Mouse (Mus musculus) neural tube, embryonic 14.5 days (tissue): ENCODE data around the gene Prkd2. TPM values are rescaled to one million over a fixed set of nuclear protein-coding genes. Genes with fewer than 3 reads are reported as not detected.
A peak's percentile ranks its signal among the peaks of the same experiment; 100 is the strongest.

Experiments used
- ATAC-seq: fragments of 200-750 bp; cut with Nextera tagmentation; 2 replicates; pipeline ENCODE4 v1.8.0; 2017; ENCODE audit warnings: low read depth, mild to moderate bottlenecking, moderate TSS enrichment, moderate library complexity
- H3K27ac ChIP-seq: fragments of 300-500 bp; sonication (generic); 2 replicates; pipeline ENCODE4 v1.5.1; 2014; ENCODE audit warnings: low read depth, mild to moderate bottlenecking, control low read depth, low read length, moderate library complexity, mixed read lengths
- H3K27me3 ChIP-seq: fragments of 300-500 bp; sonication (generic); 2 replicates; pipeline ENCODE4 v1.6.1; 2014; ENCODE audit warnings: low read length; ENCODE audit not compliant: control insufficient read depth, insufficient read depth
- H3K36me3 ChIP-seq: fragments of 300-500 bp; sonication (generic); 2 replicates; pipeline ENCODE4 v1.6.1; 2014; ENCODE audit warnings: low read length, mixed read lengths; ENCODE audit not compliant: control insufficient read depth, insufficient read depth
- H3K4me1 ChIP-seq: fragments of 300-500 bp; sonication (generic); 2 replicates; pipeline ENCODE4 v1.6.1; 2014; ENCODE audit warnings: low read length; ENCODE audit not compliant: control insufficient read depth, insufficient read depth
- H3K4me2 ChIP-seq: fragments of 300-500 bp; sonication (generic); 2 replicates; pipeline ENCODE4 v1.6.1; 2014; ENCODE audit warnings: mild to moderate bottlenecking, low read depth, low read length, control low read depth
- H3K4me3 ChIP-seq: fragments of 300-500 bp; sonication (generic); 2 replicates; pipeline ENCODE4 v1.5.1; 2014; ENCODE audit warnings: low read depth, low read length, control low read depth, mixed read lengths
- H3K9ac ChIP-seq: fragments of 300-500 bp; sonication (generic); replicated peaks from 2 replicates; pipeline ENCODE4 v1.6.1; 2014; ENCODE audit warnings: low read depth, mild to moderate bottlenecking, control low read depth, low read length, mixed read lengths
- H3K9me3 ChIP-seq: fragments of 300-500 bp; sonication (generic); 2 replicates; pipeline ENCODE4 v1.6.1; 2016; ENCODE audit warnings: low read length; ENCODE audit not compliant: control insufficient read depth
- WGBS: fragments of 180-500 bp; shearing (Covaris S2); extraction: QIAGEN DNeasy Blood & Tissue Kit; methylation state at CpG from one replicate; pipeline ENCODE4 v1.1.7; 2014; 5-methylcytosine and 5-hydroxymethylcytosine counted together
- polyA plus RNA-seq: library from polyadenylated mRNA; unstranded; fragments of >200 nt; fragmentation: Nextera tagmentation; extraction: Ambion mirVana; gene quantifications from 2 replicates; pipeline ENCODE4 v1.2.1, GENCODE M21; 2014

Prkd2 gene
- polyA plus RNA-seq, 1 experiment from 2014 or later = 4.5 TPM

- Histone ChIP-seq H3K27ac (no peak overlapping the region), H3K4me1 (no peaks in the 10 kb centered on the region), H3K27me3 (no peaks in the 10 kb centered on the region), H3K4me3 (no peak overlapping the region), H3K36me3 (peaks cover 34% of the 10 kb centered on the region), H3K4me2 (no peak overlapping the region), H3K9ac (no peak overlapping the region), H3K9me3 (no peaks in the 10 kb centered on the region)
- no peak for ATAC-seq
- WGBS = 49% methylated on average over 6 of the region's 6 CpGs
These were observed 69.7 kb downstream of the Prkd2 start for GRCm38 (mm10) chr7:16912360-16912759.

DNA sequence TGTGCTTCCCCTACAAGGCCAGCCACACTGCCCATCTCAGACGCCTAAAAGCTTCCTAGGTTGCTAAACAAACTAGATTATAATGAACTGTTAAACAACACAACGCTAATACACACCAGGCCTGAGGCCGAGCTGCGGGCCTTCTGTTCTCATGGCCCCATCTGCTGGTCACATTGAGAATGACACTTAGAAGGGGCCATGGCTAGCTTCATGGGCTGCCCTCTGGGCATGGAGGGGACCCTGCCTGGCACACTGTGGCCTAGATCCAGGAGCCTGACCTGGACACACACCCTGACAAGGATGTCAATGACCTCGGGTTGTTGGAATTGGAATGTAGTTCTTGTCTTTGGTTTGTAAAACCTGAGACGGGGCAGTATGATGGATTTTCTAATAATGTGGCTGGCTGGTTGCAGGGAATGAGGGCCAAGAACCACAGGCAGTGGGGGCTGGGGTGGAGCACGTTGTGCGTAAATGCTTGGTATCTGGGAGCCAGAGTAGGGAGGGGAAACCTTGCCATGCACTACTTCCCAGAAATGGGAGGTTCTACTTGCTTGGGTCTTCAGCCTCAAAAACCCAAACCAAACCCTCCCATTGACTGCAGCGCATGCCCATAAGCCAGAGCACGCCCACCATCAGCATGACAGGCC lies 71.2 kb downstream of the Prkd2 start:
- WGBS = 40% methylated on average over 10 of the region's 10 CpGs
- Histone ChIP-seq H3K36me3 (peaks cover 49% of the 10 kb centered on the region), H3K4me1 (peaks cover 3% of the 10 kb centered on the region; the same call in 1 of the 2 replicates), H3K27ac (no peak overlapping the region), H3K9me3 (no peaks in the 10 kb centered on the region), H3K27me3 (no peaks in the 10 kb centered on the region), H3K9ac (no peak overlapping the region), H3K4me3 (no peak overlapping the region), H3K4me2 (no peak overlapping the region)
- ATAC-seq = peak; percentile 69

DNA sequence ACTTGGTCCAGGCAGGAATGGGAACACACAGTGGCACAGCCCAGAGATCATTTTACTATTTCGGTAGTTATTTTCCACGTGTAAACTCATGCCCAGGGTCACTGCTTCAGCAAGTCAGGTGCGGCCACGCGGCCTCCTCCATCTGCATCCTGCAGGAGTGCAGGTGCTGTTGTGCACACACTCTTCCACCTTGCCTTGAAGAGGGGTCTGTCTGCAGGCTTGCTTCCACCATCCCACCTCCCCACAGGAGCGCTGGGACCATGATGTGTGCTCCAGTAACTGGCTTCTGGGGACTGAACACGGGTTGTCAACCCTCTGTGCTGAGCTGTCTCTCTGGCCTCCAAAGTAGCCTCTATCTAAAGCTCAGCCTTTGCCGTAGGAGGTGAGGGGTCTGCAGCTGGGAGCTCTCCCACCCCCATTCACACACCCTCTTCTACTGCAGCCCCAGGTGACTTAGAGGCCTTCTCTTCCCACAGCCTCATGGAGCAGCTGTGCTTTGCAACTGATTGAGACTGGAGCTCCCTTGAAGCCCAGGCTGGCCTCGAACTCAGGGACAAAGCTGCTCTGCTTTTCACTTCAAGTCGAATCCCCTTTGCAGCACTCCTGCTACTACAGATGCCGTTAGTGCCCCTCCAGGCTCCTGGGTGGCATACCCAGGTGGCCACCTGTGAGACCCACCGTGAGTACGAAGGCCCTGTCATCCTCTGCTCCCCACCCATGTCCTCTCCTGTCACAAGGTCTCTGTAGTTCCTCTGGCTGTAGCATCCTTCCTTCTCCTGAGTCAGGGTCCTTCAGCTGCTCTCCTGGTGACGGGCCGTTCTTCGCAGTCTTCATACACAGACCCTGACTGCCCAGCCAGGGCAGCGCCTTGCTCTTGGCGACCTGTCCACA lies 72.0 kb downstream of the Prkd2 start:
- H3K4me1 ChIP-seq = peaks cover 10% of the 10 kb centered on the region
- no peak overlapping the region for H3K27ac ChIP-seq
- H3K36me3 ChIP-seq = peaks cover 49% of the 10 kb centered on the region
- WGBS = 87% methylated on average over 18 of the region's 18 CpGs
- no peak; the same call in 1 of the 2 replicates for ATAC-seq
- no peak overlapping the region for H3K4me3 ChIP-seq
- no peaks in the 10 kb centered on the region for H3K9me3 ChIP-seq
- H3K27me3 ChIP-seq = no peaks in the 10 kb centered on the region
- no peak overlapping the region for H3K4me2 ChIP-seq
- H3K9ac ChIP-seq = no peak overlapping the region

GRCm38 (mm10) chr7:16915461-16916340 lies 73.0 kb downstream of the Prkd2 start:
- H3K9me3 ChIP-seq = no peaks in the 10 kb centered on the region

GRCm38 (mm10) chr7:16916342-16917265 lies 73.9 kb downstream of the Prkd2 start:
- H3K9ac ChIP-seq = no peak overlapping the region
- ATAC-seq = no peak
- WGBS = 89% methylated on average over 30 of the region's 30 CpGs

More at GRCm38 (mm10) chr7:16915461-16916340, 73.0 kb downstream of the Prkd2 start:
- 93% methylated on average over 32 of the region's 32 CpGs for WGBS
- ATAC-seq = no peak
- Histone ChIP-seq H3K36me3 (peaks cover 49% of the 10 kb centered on the region), H3K4me2 (no peak overlapping the region), H3K4me1 (peaks cover 20% of the 10 kb centered on the region), H3K27me3 (no peaks in the 10 kb centered on the region), H3K27ac (no peak overlapping the region), H3K4me3 (no peak overlapping the region), H3K9ac (no peak overlapping the region)

GRCm38 (mm10) chr7:16917447-16917846 lies 74.7 kb downstream of the Prkd2 start:
- Histone ChIP-seq H3K9me3 (no peaks in the 10 kb centered on the region), H3K27me3 (no peaks in the 10 kb centered on the region), H3K27ac (no peak overlapping the region), H3K9ac (no peak overlapping the region), H3K4me2 (no peak overlapping the region), H3K4me3 (no peak overlapping the region), H3K4me1 (peaks cover 38% of the 10 kb centered on the region), H3K36me3 (peaks cover 49% of the 10 kb centered on the region)
- 61% methylated on average over 11 of the region's 11 CpGs for WGBS
- no peak for ATAC-seq

More at GRCm38 (mm10) chr7:16916342-16917265, 73.9 kb downstream of the Prkd2 start:
- Histone ChIP-seq H3K9me3 (no peaks in the 10 kb centered on the region), H3K4me2 (no peak overlapping the region), H3K4me1 (peaks cover 29% of the 10 kb centered on the region), H3K4me3 (no peak overlapping the region), H3K27ac (no peak overlapping the region), H3K27me3 (no peaks in the 10 kb centered on the region), H3K36me3 (peaks cover 49% of the 10 kb centered on the region)

DNA sequence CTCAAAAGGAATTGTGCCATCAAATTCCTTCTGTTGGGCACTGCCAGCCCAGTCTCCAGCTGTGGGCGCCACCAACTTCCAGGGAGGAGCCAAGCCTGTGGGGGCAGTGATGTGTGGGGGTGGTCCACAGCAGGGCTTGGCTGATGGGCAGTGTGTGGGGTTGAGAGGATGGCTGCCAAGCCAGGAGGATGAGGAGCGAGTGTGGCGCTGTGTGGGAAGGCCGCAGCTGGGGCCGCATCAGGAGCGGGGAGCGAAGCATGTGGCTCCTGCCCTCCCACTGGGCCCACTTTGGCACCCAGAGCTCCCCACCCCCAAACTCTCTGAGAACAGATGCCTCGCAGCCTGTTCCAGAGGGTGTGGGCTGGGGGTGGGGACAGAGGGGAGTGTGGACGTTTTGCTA lies 75.3 kb downstream of the Prkd2 start:
- no peak for ATAC-seq
- Histone ChIP-seq H3K27ac (no peak overlapping the region), H3K4me2 (no peak overlapping the region), H3K4me3 (no peak overlapping the region), H3K9me3 (no peaks in the 10 kb centered on the region), H3K9ac (no peak overlapping the region), H3K4me1 (peaks cover 40% of the 10 kb centered on the region), H3K27me3 (no peaks in the 10 kb centered on the region), H3K36me3 (peaks cover 49% of the 10 kb centered on the region)
- WGBS = 39% methylated on average over 9 of the region's 9 CpGs

DNA sequence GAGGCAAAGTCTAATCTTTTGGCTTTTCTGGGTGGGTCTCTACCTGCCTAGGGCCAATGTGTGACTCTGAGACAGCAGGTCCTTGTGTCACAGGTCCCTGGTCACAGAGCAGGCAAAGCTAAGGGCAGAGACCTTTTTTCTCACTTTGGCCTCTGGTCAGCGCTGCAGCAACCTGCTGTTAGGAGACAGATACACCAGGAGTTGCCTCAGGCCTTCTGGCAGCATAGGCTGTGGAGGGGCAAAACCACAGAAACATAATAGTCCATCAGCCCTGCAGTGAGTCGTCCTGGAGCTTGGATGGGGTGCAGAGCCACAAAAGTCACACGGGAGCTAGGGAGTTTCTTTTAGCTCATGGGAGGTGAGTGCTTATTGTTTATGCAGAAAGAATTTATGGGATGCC lies 76.0 kb downstream of the Prkd2 start:
- 71% methylated on average over 3 of the region's 3 CpGs for WGBS
- Histone ChIP-seq H3K4me3 (no peak overlapping the region), H3K4me1 (peaks cover 40% of the 10 kb centered on the region), H3K27ac (no peak overlapping the region), H3K27me3 (no peaks in the 10 kb centered on the region), H3K36me3 (peaks cover 43% of the 10 kb centered on the region), H3K4me2 (no peak overlapping the region), H3K9ac (no peak overlapping the region), H3K9me3 (no peaks in the 10 kb centered on the region)
- no peak for ATAC-seq
